Comparison of ENCODE assay signal across 8 mouse cellular contexts in genomic region chr6:124413770-124414149, GRCm38 (mm10). TPM values are rescaled to one million over a fixed set of nuclear protein-coding genes. Genes with fewer than 3 reads are reported as not detected.
A peak's percentile ranks its signal among the peaks of the same experiment; 100 is the strongest.
DNase-seq lines count a peak whose midpoint lies in the region; ATAC-seq and TF ChIP-seq lines count a peak whose summit lies in the region.

No protein-coding gene starts in this region.

- no peak for DNase-seq in heart, postnatal 36 days
- no peak for DNase-seq in G1E (ENCODE audit: low spot score)
- DNase-seq in hindbrain, embryonic 10.5 days (ENCODE audit: low spot score) = no peak
- DNase-seq in right cerebral cortex, postnatal 14 days = no peak
- no peak for DNase-seq in ovary, adult 18-20 months (ENCODE audit: low spot score)
- DNase-seq in adrenal gland, adult (ENCODE audit: inconsistent age in 2 of 2, low spot score in 1 of 2) = no peak

- H3K36me3 ChIP-seq in heart, embryonic 15.5 days = no peaks in the 10 kb centered on the region
- H3K36me3 ChIP-seq in G1E (replicated peaks) (peaks cover 36% of the 10 kb centered on the region), macrophage (ENCODE audit: inconsistent target) (peaks cover 6% of the 10 kb centered on the region; the same call in 1 of the 2 replicates)
- H3K36me3 ChIP-seq in hindbrain, embryonic 10.5 days = peaks cover 38% of the 10 kb centered on the region

- no peaks in the 10 kb centered on the region for H3K27me3 ChIP-seq in heart, embryonic 15.5 days
- no peaks in the 10 kb centered on the region for H3K27me3 ChIP-seq in G1E (ENCODE audit: insufficient read depth, low read length)
- no peaks in the 10 kb centered on the region for H3K27me3 ChIP-seq in hindbrain, embryonic 10.5 days (ENCODE audit: insufficient read depth, poor library complexity, severe bottlenecking)

- peak overlapping the region; percentile 79 for H3K27ac ChIP-seq in heart, embryonic 15.5 days
- peak overlapping the region; percentile 96 for H3K27ac ChIP-seq in hindbrain, embryonic 10.5 days
- H3K27ac ChIP-seq in macrophage = no peak overlapping the region

- intact Hi-C loops in heart, postnatal 36 days (cut with DNase I) = loop anchor here (10.0 kb wide), 1 partner anchor 341 kb away; the partner anchor contains the start of genes Atn1 and Gm45234

- H3K4me2 ChIP-seq in heart, embryonic 15.5 days = peak overlapping the region; percentile 83

- no peaks in the 10 kb centered on the region for H3K9me3 ChIP-seq in heart, embryonic 15.5 days (replicated peaks)
- H3K9me3 ChIP-seq in G1E (replicated peaks) = no peaks in the 10 kb centered on the region
- no peaks in the 10 kb centered on the region for H3K9me3 ChIP-seq in hindbrain, embryonic 10.5 days

- ATAC-seq in heart, embryonic 15.5 days (replicated peaks; ENCODE audit: insufficient number of reproducible peaks, insufficient read depth, low FRiP score, low read depth) = no peak
- no peak for ATAC-seq in G1E (ENCODE audit: extremely low read depth, insufficient number of reproducible peaks, low FRiP score, poor library complexity, severe bottlenecking)

- WGBS in heart, embryonic 15.5 days = 54% methylated on average over 3 of the region's 3 CpGs
- 67% methylated on average over 3 of the region's 3 CpGs for WGBS in hindbrain, embryonic 10.5 days
- WGBS in macrophage (ENCODE audit: missing documents) = 71% methylated on average over 3 of the region's 3 CpGs

- peaks cover 19% of the 10 kb centered on the region for H3K4me1 ChIP-seq in heart, embryonic 15.5 days (replicated peaks)
- H3K4me1 ChIP-seq in G1E (ENCODE audit: insufficient read depth, low read depth, low read length) = peaks cover 33% of the 10 kb centered on the region
- H3K4me1 ChIP-seq in hindbrain, embryonic 10.5 days (replicated peaks) = peaks cover 26% of the 10 kb centered on the region

- H3K79me2 ChIP-seq in macrophage (ENCODE audit: inconsistent target) = no peaks in the 10 kb centered on the region

- peak overlapping the region; percentile 93 for H3K9ac ChIP-seq in heart, embryonic 15.5 days

- H3K4me3 ChIP-seq in heart, embryonic 15.5 days = peak overlapping the region; percentile 88
- H3K4me3 ChIP-seq in G1E (ENCODE audit: low read depth, low read length) (peak overlapping the region; percentile 88), macrophage (ENCODE audit: inconsistent target) (peak overlapping the region; percentile 60)
- H3K4me3 ChIP-seq in hindbrain, embryonic 10.5 days = peak overlapping the region; percentile 91

- no peak for TF ChIP-seq CTCF in G1E (IDR thresholded peaks at IDR 0.05; ENCODE audit: low read depth, low read length)

RNA-seq across cellular contexts. Expression of gene Pex5, which starts 1.1 kb away (rescaled TPM):
- 24.9 and 30.9 TPM in 2 replicates for polyA plus RNA-seq in heart, embryonic 15.5 days (2015; fragmentation: Nextera tagmentation; extraction: Ambion mirVana)
- total RNA-seq in heart, postnatal 36 days (2021) = 10 to 100 TPM; 26.9 to 28.7 TPM
- total RNA-seq in G1E (2014; fragmentation: Nextera tagmentation) (15.8 and 25.0 TPM in 2 replicates), G1E (2017) (21.0 and 22.3 TPM in 2 replicates)
- polyA plus RNA-seq in G1E (2012) (17.4 and 19.1 TPM in 2 replicates), macrophage (2018) (10.3 to 26.7 TPM (median 23.7 TPM) in 3 replicates)
- 46.9 and 51.7 TPM in 2 replicates for polyA plus RNA-seq in hindbrain, embryonic 10.5 days (2016; fragmentation: Nextera tagmentation; extraction: Ambion mirVana)
- 100 to 1,000 TPM in 2 of 26 experiments, 10 to 100 TPM in 24; 19.6 to 131 (median 50.2) TPM for total RNA-seq in macrophage (2018; cell fraction: chromatin; rRNA removed)
- 10 to 100 TPM; 12.2 to 33.3 (median 22.4) TPM for total RNA-seq in macrophage (2018; cell fraction: cytosol; rRNA removed)
- total RNA-seq in macrophage (2018; cell fraction: nucleus; rRNA removed) = 10 to 100 TPM; 18.5 to 56.1 (median 28.7) TPM

RNA-seq across cellular contexts. Expression of gene Clstn3, which starts 50.8 kb away (rescaled TPM):
- 0.73 and 1.5 TPM in 2 replicates for polyA plus RNA-seq in heart, embryonic 15.5 days (2015; fragmentation: Nextera tagmentation; extraction: Ambion mirVana)
- 1 to 10 TPM in 1 of 2 experiments, under 1 TPM in 1; 0.73 to 2.1 TPM for total RNA-seq in heart, postnatal 36 days (2021)
- 1.7 and 4.2 TPM in 2 replicates for total RNA-seq in G1E (2014; fragmentation: Nextera tagmentation)
- total RNA-seq in G1E (2017) = 4.6 and 6.2 TPM in 2 replicates
- polyA plus RNA-seq in G1E (2012) = 10.9 and 11.5 TPM in 2 replicates
- 8.8 and 20.4 TPM in 2 replicates for polyA plus RNA-seq in hindbrain, embryonic 10.5 days (2016; fragmentation: Nextera tagmentation; extraction: Ambion mirVana)
- not detected for total RNA-seq in macrophage (2018; cell fraction: chromatin; rRNA removed)
- under 1 TPM in 19 of 26 experiments, not detected in 7; 0.05 to 0.60 (median 0.26) TPM for total RNA-seq in macrophage (2018; cell fraction: cytosol; rRNA removed)
- under 1 TPM in 1 of 26 experiments, not detected in 25; 0.21 TPM for total RNA-seq in macrophage (2018; cell fraction: nucleus; rRNA removed)
- 0.08 to 0.34 TPM in 2 of 3 replicates, not detected in the other for polyA plus RNA-seq in macrophage (2018)
